Mouse (Mus musculus) olfactory bulb, adult 2 months (tissue): ENCODE measurements around the gene Rnf24.

Source experiments
- CTCF ChIP-seq: fragments of 200-500 bp; IDR thresholded peaks from 2 replicates; pipeline ENCODE4 v1.5.1; 2012; ENCODE audit warnings: low read depth, mild to moderate bottlenecking, low read length, moderate library complexity; ENCODE audit not compliant: insufficient read depth
- POLR2A ChIP-seq: fragments of 200-500 bp; IDR thresholded peaks from 2 replicates; pipeline ENCODE4 v1.6.1; 2012; ENCODE audit warnings: mild to moderate bottlenecking, low read depth, low read length, moderate library complexity; ENCODE audit not compliant: insufficient read depth

- TF ChIP-seq CTCF: no peak
- TF ChIP-seq POLR2A: no peak
Measured at GRCm38 (mm10) chr2:131353564-131353915, 848 bp upstream of the Rnf24 start.
